Mouse (Mus musculus) E14TG2a.4 (cell line): ENCODE measurements around the gene Hpcal1.

Experiments
- CTCF ChIP-seq: conservative IDR thresholded peaks from 2 replicates; pipeline ENCODE4 v1.5.1; 2014; ENCODE audit warnings: low read length
- NANOG ChIP-seq: IDR thresholded peaks from 2 replicates; pipeline ENCODE4 v1.6.1; 2014; ENCODE audit warnings: borderline replicate concordance, low read length, mixed read lengths

GRCm38 (mm10) chr12:17756891-17757290, 66.2 kb downstream of the Hpcal1 start:
- no peak for TF ChIP-seq CTCF
- no peak for TF ChIP-seq NANOG
